Mouse (Mus musculus) liver, embryonic 15.5 days (tissue): ENCODE measurements around the gene Cdh22. TPM values are rescaled to one million over a fixed set of nuclear protein-coding genes. Genes with fewer than 3 reads are reported as not detected.

Experiments used
- ATAC-seq: fragments of 200-750 bp; cut with Nextera tagmentation; 2 replicates; pipeline ENCODE4 v1.8.0; 2017; ENCODE audit warnings: moderate number of reproducible peaks, mild to moderate bottlenecking, moderate library complexity; ENCODE audit not compliant: insufficient read depth
- H3K27ac ChIP-seq: fragments of 300-500 bp; sonication (generic); replicated peaks from 2 replicates; pipeline ENCODE4 v1.5.1; 2015; ENCODE audit warnings: mild to moderate bottlenecking, inconsistent platforms
- H3K27me3 ChIP-seq: fragments of 300-500 bp; sonication (generic); 2 replicates; pipeline ENCODE4 v1.6.1; 2015; ENCODE audit warnings: mild to moderate bottlenecking, inconsistent platforms
- H3K36me3 ChIP-seq: fragments of 300-500 bp; sonication (generic); replicated peaks from 2 replicates; pipeline ENCODE4 v1.6.1; 2015; ENCODE audit warnings: moderate library complexity, mild to moderate bottlenecking, inconsistent platforms
- H3K4me1 ChIP-seq: fragments of 300-500 bp; sonication (generic); replicated peaks from 2 replicates; pipeline ENCODE4 v1.6.1; 2015; ENCODE audit warnings: inconsistent platforms
- H3K4me2 ChIP-seq: fragments of 300-500 bp; sonication (generic); 2 replicates; pipeline ENCODE4 v1.6.1; 2015; ENCODE audit warnings: moderate library complexity, mild to moderate bottlenecking, inconsistent platforms
- H3K4me3 ChIP-seq: fragments of 300-500 bp; sonication (generic); replicated peaks from 2 replicates; pipeline ENCODE4 v1.5.1; 2015; ENCODE audit warnings: mild to moderate bottlenecking, inconsistent platforms
- H3K9ac ChIP-seq: fragments of 300-500 bp; sonication (generic); 2 replicates; pipeline ENCODE4 v1.6.1; 2015; ENCODE audit warnings: moderate library complexity, mild to moderate bottlenecking, inconsistent platforms
- H3K9me3 ChIP-seq: fragments of 300-500 bp; sonication (generic); replicated peaks from 2 replicates; pipeline ENCODE4 v1.6.1; 2016; ENCODE audit warnings: inconsistent platforms
- WGBS: fragments of 180-500 bp; shearing (Covaris S2); methylation state at CpG from one replicate; pipeline ENCODE4 v1.1.7; 2015; ENCODE audit warnings: mixed read lengths; ENCODE audit not compliant: insufficient replicate concordance; 5-methylcytosine and 5-hydroxymethylcytosine counted together
- polyA plus RNA-seq: library from polyadenylated mRNA; unstranded; fragments of >200 nt; fragmentation: Nextera tagmentation; extraction: Ambion mirVana; gene quantifications from 2 replicates; pipeline ENCODE4 v1.2.1, GENCODE M21; 2015

Gene Cdh22
- polyA plus RNA-seq, 1 experiment from 2014 or later: not detected

- H3K9ac ChIP-seq: no peak overlapping the region
- no peak overlapping the region for H3K4me3 ChIP-seq
- no peak for ATAC-seq
- H3K27ac ChIP-seq: no peak overlapping the region
- 49% methylated on average over 6 of the region's 6 CpGs for WGBS
- no peak overlapping the region for H3K4me2 ChIP-seq
- no peaks in the 10 kb centered on the region for H3K4me1 ChIP-seq
- H3K36me3 ChIP-seq: no peaks in the 10 kb centered on the region
- H3K27me3 ChIP-seq: peaks cover 58% of the 10 kb centered on the region
- no peaks in the 10 kb centered on the region for H3K9me3 ChIP-seq
These were observed 29.2 kb downstream of the Cdh22 start for GRCm38 (mm10) chr2:165205486-165205885.

- ATAC-seq: no peak
- H3K4me1 ChIP-seq: no peaks in the 10 kb centered on the region
- no peaks in the 10 kb centered on the region for H3K9me3 ChIP-seq
- H3K4me3 ChIP-seq: no peak overlapping the region
- H3K9ac ChIP-seq: no peak overlapping the region
- no peak overlapping the region for H3K4me2 ChIP-seq
- H3K36me3 ChIP-seq: no peaks in the 10 kb centered on the region
- WGBS: 32% methylated on average over 7 of the region's 7 CpGs
- H3K27ac ChIP-seq: no peak overlapping the region
- H3K27me3 ChIP-seq: peaks cover 57% of the 10 kb centered on the region
These were observed 29.7 kb downstream of the Cdh22 start for GRCm38 (mm10) chr2:165204931-165205330.

GRCm38 (mm10) chr2:165201761-165202751 lies 32.6 kb downstream of the Cdh22 start:
- Histone ChIP-seq H3K9ac (no peak overlapping the region), H3K4me2 (peak overlapping the region; percentile 35; the same call in 1 of the 2 replicates), H3K36me3 (no peaks in the 10 kb centered on the region), H3K27me3 (peaks cover 54% of the 10 kb centered on the region), H3K4me1 (no peaks in the 10 kb centered on the region), H3K4me3 (no peak overlapping the region), H3K9me3 (no peaks in the 10 kb centered on the region), H3K27ac (no peak overlapping the region)
- ATAC-seq: no peak
- WGBS: 6% methylated on average over 28 of the region's 28 CpGs

GRCm38 (mm10) chr2:165197546-165197945 lies 37.1 kb downstream of the Cdh22 start:
- no peaks in the 10 kb centered on the region for H3K4me1 ChIP-seq
- H3K36me3 ChIP-seq: no peaks in the 10 kb centered on the region
- H3K27me3 ChIP-seq: peaks cover 73% of the 10 kb centered on the region
- H3K4me2 ChIP-seq: no peak overlapping the region
- no peak overlapping the region for H3K4me3 ChIP-seq
- no peak overlapping the region for H3K27ac ChIP-seq
- WGBS: 37% methylated on average over 6 of the region's 6 CpGs
- no peak for ATAC-seq
- no peak overlapping the region for H3K9ac ChIP-seq
- no peaks in the 10 kb centered on the region for H3K9me3 ChIP-seq

- no peak overlapping the region for H3K4me2 ChIP-seq
- ATAC-seq: no peak
- H3K4me3 ChIP-seq: no peak overlapping the region
- no peak overlapping the region for H3K27ac ChIP-seq
- no peaks in the 10 kb centered on the region for H3K4me1 ChIP-seq
- no peaks in the 10 kb centered on the region for H3K9me3 ChIP-seq
- no peaks in the 10 kb centered on the region for H3K36me3 ChIP-seq
- H3K27me3 ChIP-seq: peaks cover 53% of the 10 kb centered on the region
- H3K9ac ChIP-seq: no peak overlapping the region
- 10% methylated on average over 32 of the region's 32 CpGs for WGBS
These were observed 39.1 kb downstream of the Cdh22 start for GRCm38 (mm10) chr2:165195411-165196182.

- WGBS: 68% methylated on average over 7 of the region's 7 CpGs
- no peaks in the 10 kb centered on the region for H3K9me3 ChIP-seq
- no peak overlapping the region for H3K4me3 ChIP-seq
- H3K4me1 ChIP-seq: 0 out of 2 replicates have a peak, but pooled peaks cover 3% of the 10 kb centered on the region
- H3K4me2 ChIP-seq: no peak overlapping the region
- no peaks in the 10 kb centered on the region for H3K36me3 ChIP-seq
- H3K27me3 ChIP-seq: peaks cover 26% of the 10 kb centered on the region
- ATAC-seq: no peak
- no peak overlapping the region for H3K9ac ChIP-seq
- H3K27ac ChIP-seq: no peak overlapping the region
These were observed 43.2 kb downstream of the Cdh22 start for GRCm38 (mm10) chr2:165191483-165191882.

- H3K4me1 ChIP-seq: 0 out of 2 replicates have a peak, but pooled peaks cover 3% of the 10 kb centered on the region
- WGBS: 40% methylated on average over 3 of the region's 3 CpGs
- H3K27ac ChIP-seq: no peak overlapping the region
- peaks cover 7% of the 10 kb centered on the region for H3K27me3 ChIP-seq
- ATAC-seq: peak; percentile 44
- H3K9ac ChIP-seq: no peak overlapping the region
- H3K4me2 ChIP-seq: no peak overlapping the region
- no peaks in the 10 kb centered on the region for H3K36me3 ChIP-seq
- no peaks in the 10 kb centered on the region for H3K9me3 ChIP-seq
- H3K4me3 ChIP-seq: no peak overlapping the region
These were observed 45.1 kb downstream of the Cdh22 start for GRCm38 (mm10) chr2:165189546-165189945.

- Histone ChIP-seq H3K36me3 (no peaks in the 10 kb centered on the region), H3K9me3 (no peaks in the 10 kb centered on the region), H3K4me2 (no peak overlapping the region), H3K9ac (no peak overlapping the region), H3K4me1 (0 out of 2 replicates have a peak, but pooled peaks cover 3% of the 10 kb centered on the region), H3K27ac (no peak overlapping the region), H3K27me3 (peaks cover 7% of the 10 kb centered on the region), H3K4me3 (no peak overlapping the region)
- no peak for ATAC-seq
- 48% methylated on average over 9 of the region's 9 CpGs for WGBS
These were observed 46.8 kb downstream of the Cdh22 start for GRCm38 (mm10) chr2:165187648-165188380.

GRCm38 (mm10) chr2:165184015-165184633 lies 50.5 kb downstream of the Cdh22 start:
- no peaks in the 10 kb centered on the region for H3K9me3 ChIP-seq
- peaks cover 40% of the 10 kb centered on the region for H3K27me3 ChIP-seq
- H3K4me1 ChIP-seq: no peaks in the 10 kb centered on the region
- no peak overlapping the region for H3K4me2 ChIP-seq
- no peak overlapping the region for H3K27ac ChIP-seq
- H3K4me3 ChIP-seq: no peak overlapping the region
- no peak overlapping the region for H3K9ac ChIP-seq
- ATAC-seq: no peak
- WGBS: 31% methylated on average over 9 of the region's 9 CpGs
- no peaks in the 10 kb centered on the region for H3K36me3 ChIP-seq

GRCm38 (mm10) chr2:165182085-165182976 lies 52.3 kb downstream of the Cdh22 start:
- ATAC-seq: no peak
- Histone ChIP-seq H3K4me2 (no peak overlapping the region), H3K27me3 (peaks cover 55% of the 10 kb centered on the region), H3K27ac (no peak overlapping the region), H3K9me3 (no peaks in the 10 kb centered on the region), H3K9ac (no peak overlapping the region), H3K4me1 (no peaks in the 10 kb centered on the region), H3K36me3 (no peaks in the 10 kb centered on the region), H3K4me3 (no peak overlapping the region)
- 43% methylated on average over 11 of the region's 11 CpGs for WGBS
